Mouse (Mus musculus) embryonic facial prominence, embryonic 15.5 days (tissue): ENCODE measurements around the gene Agpat4. TPM values are rescaled to one million over a fixed set of nuclear protein-coding genes. Genes with fewer than 3 reads are reported as not detected.

Experiments used
- ATAC-seq: fragments of 200-750 bp; cut with Nextera tagmentation; 2 replicates; pipeline ENCODE4 v1.8.0; 2017; ENCODE audit warnings: low read depth, moderate TSS enrichment; ENCODE audit not compliant: insufficient number of reproducible peaks, low FRiP score, low TSS enrichment
- H3K27ac ChIP-seq: fragments of 300-500 bp; sonication (generic); replicated peaks from 2 replicates; pipeline ENCODE4 v1.5.1; 2015; ENCODE audit warnings: mild to moderate bottlenecking, inconsistent platforms
- H3K27me3 ChIP-seq: fragments of 300-500 bp; sonication (generic); 2 replicates; pipeline ENCODE4 v1.6.1; 2015; ENCODE audit warnings: inconsistent platforms
- H3K36me3 ChIP-seq: fragments of 300-500 bp; sonication (generic); 2 replicates; pipeline ENCODE4 v1.6.1; 2015; ENCODE audit warnings: mild to moderate bottlenecking, inconsistent platforms
- H3K4me1 ChIP-seq: fragments of 300-500 bp; sonication (generic); 2 replicates; pipeline ENCODE4 v1.6.1; 2015; ENCODE audit warnings: inconsistent platforms
- H3K4me2 ChIP-seq: fragments of 300-500 bp; sonication (generic); replicated peaks from 2 replicates; pipeline ENCODE4 v1.6.1; 2015; ENCODE audit warnings: mild to moderate bottlenecking, inconsistent platforms
- H3K4me3 ChIP-seq: fragments of 300-500 bp; sonication (generic); replicated peaks from 2 replicates; pipeline ENCODE4 v1.5.1; 2015; ENCODE audit warnings: mild to moderate bottlenecking, inconsistent platforms
- H3K9ac ChIP-seq: fragments of 300-500 bp; sonication (generic); 2 replicates; pipeline ENCODE4 v1.6.1; 2015; ENCODE audit warnings: inconsistent platforms
- H3K9me3 ChIP-seq: fragments of 300-500 bp; sonication (generic); replicated peaks from 2 replicates; pipeline ENCODE4 v1.6.1; 2016; ENCODE audit warnings: inconsistent platforms
- WGBS: fragments of 180-500 bp; shearing (Covaris S2); methylation state at CpG from one replicate; pipeline ENCODE4 v1.1.7; 2015; 5-methylcytosine and 5-hydroxymethylcytosine counted together
- polyA plus RNA-seq: library from polyadenylated mRNA; unstranded; fragments of >200 nt; fragmentation: Nextera tagmentation; extraction: Ambion mirVana; gene quantifications from 2 replicates; pipeline ENCODE4 v1.2.1, GENCODE M21; 2015

Agpat4 gene
- polyA plus RNA-seq: 50.8 and 51.3 TPM in 2 replicates

GRCm38 (mm10) chr17:12118561-12118925, at the start of gene Agpat4:
TSS of gene Agpat4 (plus strand) at chr17:12118704.
- no peaks in the 10 kb centered on the region for H3K9me3 ChIP-seq
- peak; percentile 76; the same call in 1 of the 2 replicates for ATAC-seq
- H3K36me3 ChIP-seq: 0 out of 2 replicates have a peak, but pooled peaks cover under 1% of the 10 kb centered on the region
- peak within 1 kb of the TSS; percentile 94 for H3K27ac ChIP-seq
- peaks cover 19% of the 10 kb centered on the region for H3K4me1 ChIP-seq
- H3K4me2 ChIP-seq: peak within 1 kb of the TSS; percentile 95
- H3K27me3 ChIP-seq: no peaks in the 10 kb centered on the region
- peak within 1 kb of the TSS; percentile 49 for H3K9ac ChIP-seq
- peak within 1 kb of the TSS; percentile 66 for H3K4me3 ChIP-seq
- 0% methylated on average over 13 of the region's 13 CpGs for WGBS

GRCm38 (mm10) chr17:12076816-12077215, 41.7 kb upstream of the Agpat4 start:
- H3K9me3 ChIP-seq: no peaks in the 10 kb centered on the region
- no peak for ATAC-seq
- H3K27me3 ChIP-seq: no peaks in the 10 kb centered on the region
- H3K36me3 ChIP-seq: no peaks in the 10 kb centered on the region
- no peak overlapping the region for H3K4me2 ChIP-seq
- WGBS: 56% methylated on average over 2 of the region's 2 CpGs
- no peak overlapping the region for H3K9ac ChIP-seq
- H3K4me3 ChIP-seq: no peak overlapping the region
- no peaks in the 10 kb centered on the region for H3K4me1 ChIP-seq
- no peak overlapping the region for H3K27ac ChIP-seq

- H3K36me3 ChIP-seq: no peaks in the 10 kb centered on the region
- no peaks in the 10 kb centered on the region for H3K4me1 ChIP-seq
- 0 out of 2 replicates have a peak overlapping the region, but pooled peaks have one; percentile 12 for H3K4me2 ChIP-seq
- ATAC-seq: no peak
- H3K4me3 ChIP-seq: no peak overlapping the region
- no peaks in the 10 kb centered on the region for H3K9me3 ChIP-seq
- H3K27ac ChIP-seq: no peak overlapping the region
- H3K9ac ChIP-seq: no peak overlapping the region
- 37% methylated on average over 20 of the region's 20 CpGs for WGBS
- H3K27me3 ChIP-seq: no peaks in the 10 kb centered on the region
Observed at GRCm38 (mm10) chr17:12080656-12081495, 37.6 kb upstream of the Agpat4 start.

- H3K4me1 ChIP-seq: no peaks in the 10 kb centered on the region
- no peak overlapping the region for H3K4me2 ChIP-seq
- no peak overlapping the region for H3K9ac ChIP-seq
- no peak for ATAC-seq
- 83% methylated on average over 5 of the region's 5 CpGs for WGBS
- no peak overlapping the region for H3K4me3 ChIP-seq
- H3K36me3 ChIP-seq: no peaks in the 10 kb centered on the region
- no peak overlapping the region for H3K27ac ChIP-seq
- H3K27me3 ChIP-seq: no peaks in the 10 kb centered on the region
- no peaks in the 10 kb centered on the region for H3K9me3 ChIP-seq
Observed at GRCm38 (mm10) chr17:12082201-12082600, 36.3 kb upstream of the Agpat4 start.

- Histone ChIP-seq H3K4me1 (no peaks in the 10 kb centered on the region), H3K9ac (no peak overlapping the region), H3K27me3 (no peaks in the 10 kb centered on the region), H3K9me3 (no peaks in the 10 kb centered on the region), H3K4me2 (no peak overlapping the region), H3K27ac (no peak overlapping the region), H3K36me3 (no peaks in the 10 kb centered on the region), H3K4me3 (no peak overlapping the region)
- no peak for ATAC-seq
- WGBS: 73% methylated on average over 5 of the region's 5 CpGs
Observed at GRCm38 (mm10) chr17:12090261-12090927, 28.1 kb upstream of the Agpat4 start.

GRCm38 (mm10) chr17:12092901-12093564, 25.5 kb upstream of the Agpat4 start:
- no peak overlapping the region for H3K4me3 ChIP-seq
- H3K4me1 ChIP-seq: no peaks in the 10 kb centered on the region
- H3K27ac ChIP-seq: no peak overlapping the region
- no peaks in the 10 kb centered on the region for H3K36me3 ChIP-seq
- no peak overlapping the region for H3K9ac ChIP-seq
- no peak overlapping the region for H3K4me2 ChIP-seq
- no peaks in the 10 kb centered on the region for H3K9me3 ChIP-seq
- no peak for ATAC-seq
- no peaks in the 10 kb centered on the region for H3K27me3 ChIP-seq
- 74% methylated on average over 6 of the region's 6 CpGs for WGBS

GRCm38 (mm10) chr17:12094016-12094415, 24.5 kb upstream of the Agpat4 start:
- no peak overlapping the region for H3K27ac ChIP-seq
- H3K36me3 ChIP-seq: no peaks in the 10 kb centered on the region
- 97% methylated on average over 1 of the region's 1 CpGs for WGBS
- no peak overlapping the region for H3K9ac ChIP-seq
- no peaks in the 10 kb centered on the region for H3K4me1 ChIP-seq
- no peaks in the 10 kb centered on the region for H3K9me3 ChIP-seq
- no peak overlapping the region for H3K4me3 ChIP-seq
- H3K4me2 ChIP-seq: no peak overlapping the region
- no peak for ATAC-seq
- no peaks in the 10 kb centered on the region for H3K27me3 ChIP-seq

- Histone ChIP-seq H3K36me3 (no peaks in the 10 kb centered on the region), H3K27me3 (no peaks in the 10 kb centered on the region)
Observed at GRCm38 (mm10) chr17:12094827-12095590, 23.5 kb upstream of the Agpat4 start.

GRCm38 (mm10) chr17:12099415-12099814, 19.1 kb upstream of the Agpat4 start:
- Histone ChIP-seq H3K4me2 (no peak overlapping the region), H3K4me3 (no peak overlapping the region), H3K27me3 (no peaks in the 10 kb centered on the region), H3K9me3 (no peaks in the 10 kb centered on the region), H3K36me3 (no peaks in the 10 kb centered on the region), H3K9ac (no peak overlapping the region), H3K27ac (no peak overlapping the region), H3K4me1 (no peaks in the 10 kb centered on the region)
- ATAC-seq: no peak

More at GRCm38 (mm10) chr17:12094827-12095590, 23.5 kb upstream of the Agpat4 start:
- Histone ChIP-seq H3K9ac (no peak overlapping the region), H3K9me3 (no peaks in the 10 kb centered on the region), H3K4me1 (no peaks in the 10 kb centered on the region), H3K27ac (no peak overlapping the region), H3K4me2 (no peak overlapping the region), H3K4me3 (no peak overlapping the region)
- 73% methylated on average over 9 of the region's 9 CpGs for WGBS
- ATAC-seq: no peak

GRCm38 (mm10) chr17:12102326-12102725, 16.2 kb upstream of the Agpat4 start:
- no peak for ATAC-seq
- Histone ChIP-seq H3K27me3 (no peaks in the 10 kb centered on the region), H3K9me3 (no peaks in the 10 kb centered on the region; the same call in 1 of the 2 replicates), H3K4me2 (no peak overlapping the region), H3K36me3 (no peaks in the 10 kb centered on the region), H3K4me3 (no peak overlapping the region), H3K4me1 (no peaks in the 10 kb centered on the region), H3K27ac (no peak overlapping the region), H3K9ac (no peak overlapping the region)
- WGBS: 90% methylated on average over 10 of the region's 10 CpGs
